Mouse (Mus musculus) forebrain, embryonic 14.5 days (tissue): ENCODE results near the gene Gnb2. TPM values are rescaled to one million over a fixed set of nuclear protein-coding genes. Genes with fewer than 3 reads are reported as not detected.

Experiments
- ATAC-seq: fragments of 200-750 bp; cut with Nextera tagmentation; 2 replicates; pipeline ENCODE4 v1.8.0; 2017; ENCODE audit warnings: mild to moderate bottlenecking, moderate library complexity
- DNase-seq: peaks from one replicate; pipeline ENCODE4 v3.0.0-alpha.2; 2015; ENCODE audit warnings: low spot score
- H3K27ac ChIP-seq: fragments of 300-500 bp; sonication (generic); 2 replicates; pipeline ENCODE4 v1.5.1; 2014; ENCODE audit warnings: low read depth, mild to moderate bottlenecking, control low read depth, low read length, moderate library complexity
- H3K27me3 ChIP-seq: fragments of 300-500 bp; sonication (generic); replicated peaks from 2 replicates; pipeline ENCODE4 v1.6.1; 2014; ENCODE audit warnings: low read length, control low read depth, mixed read lengths; ENCODE audit not compliant: control insufficient read depth, insufficient read depth
- H3K36me3 ChIP-seq: fragments of 300-500 bp; sonication (generic); 2 replicates; pipeline ENCODE4 v1.6.1; 2014; ENCODE audit warnings: low read length, control low read depth; ENCODE audit not compliant: control insufficient read depth, insufficient read depth
- H3K4me1 ChIP-seq: fragments of 300-500 bp; sonication (generic); 2 replicates; pipeline ENCODE4 v1.6.1; 2014; ENCODE audit warnings: antibody characterized with exemption, low read length, control low read depth; ENCODE audit not compliant: control insufficient read depth, insufficient read depth
- H3K4me2 ChIP-seq: fragments of 300-500 bp; sonication (generic); 2 replicates; pipeline ENCODE4 v1.6.1; 2014; ENCODE audit warnings: mild to moderate bottlenecking, control low read depth, low read length
- H3K4me3 ChIP-seq: fragments of 300-500 bp; sonication (generic); 2 replicates; pipeline ENCODE4 v1.5.1; 2014; ENCODE audit warnings: low read depth, low read length, control low read depth
- H3K9ac ChIP-seq: fragments of 300-500 bp; sonication (generic); 2 replicates; pipeline ENCODE4 v1.6.1; 2014; ENCODE audit warnings: mild to moderate bottlenecking, low read length, control low read depth, moderate library complexity
- H3K9me3 ChIP-seq: fragments of 300-500 bp; sonication (generic); replicated peaks from 2 replicates; pipeline ENCODE4 v1.6.1; 2016; ENCODE audit warnings: low read length, control low read depth, mixed read lengths; ENCODE audit not compliant: control insufficient read depth
- WGBS: fragments of 180-500 bp; shearing (Covaris S2); extraction: QIAGEN DNeasy Blood & Tissue Kit; methylation state at CpG from one replicate; pipeline ENCODE4 v1.1.7; 2014; 5-methylcytosine and 5-hydroxymethylcytosine counted together
- polyA plus RNA-seq: library from polyadenylated mRNA; unstranded; fragments of >200 nt; fragmentation: Nextera tagmentation; extraction: Ambion mirVana; gene quantifications from 2 replicates; pipeline ENCODE4 v1.2.1, GENCODE M21; 2014

Gnb2 gene
- 598 and 644 TPM in 2 replicates for polyA plus RNA-seq

- Histone ChIP-seq H3K27ac (peak within 1 kb of the TSS; percentile 98), H3K9me3 (no peaks in the 10 kb centered on the region), H3K4me1 (peaks cover 10% of the 10 kb centered on the region), H3K4me2 (peak within 1 kb of the TSS; percentile 68), H3K4me3 (peak within 1 kb of the TSS; percentile 95), H3K9ac (peak within 1 kb of the TSS; percentile 98), H3K36me3 (peaks cover 20% of the 10 kb centered on the region), H3K27me3 (no peaks in the 10 kb centered on the region)
- WGBS = under 1% methylated on average over 40 of the region's 40 CpGs
- DNase-seq (peak; percentile 99), ATAC-seq (peak; percentile 74)
Measured at GRCm38 (mm10) chr5:137533117-137533827, at the start of gene Gnb2, which contains the start of gene Epo. Gnb2 (minus strand) TSS chr5:137533510. Epo (minus strand) TSS chr5:137533242.

DNA sequence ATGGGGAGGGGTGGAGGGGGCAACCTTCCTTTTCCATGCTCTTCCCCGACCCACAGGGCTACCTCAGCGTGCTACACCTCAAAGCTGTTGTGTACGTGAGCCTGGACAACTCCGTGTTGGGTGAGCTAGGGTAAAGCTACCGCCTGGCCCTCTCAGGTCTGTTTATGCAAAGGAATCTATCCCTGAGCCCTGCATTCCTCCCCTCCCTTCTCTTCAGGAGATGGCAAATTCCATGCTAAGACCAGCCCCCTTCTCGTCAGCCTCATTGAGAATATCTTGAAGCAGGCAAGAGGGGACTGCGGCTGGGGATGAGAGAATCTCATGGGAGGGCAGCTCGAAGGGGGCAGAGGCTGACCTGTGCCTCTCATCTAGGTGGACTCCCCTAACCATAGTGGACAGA, 49.4 kb upstream of the Gnb2 start:
- Histone ChIP-seq H3K27ac (no peak overlapping the region), H3K36me3 (no peaks in the 10 kb centered on the region), H3K27me3 (no peaks in the 10 kb centered on the region), H3K4me3 (no peak overlapping the region; the same call in 1 of the 2 replicates), H3K4me1 (peaks cover 2% of the 10 kb centered on the region; the same call in 1 of the 2 replicates), H3K4me2 (peak overlapping the region; percentile 54; the same call in 1 of the 2 replicates), H3K9ac (peak overlapping the region; percentile 64; the same call in 1 of the 2 replicates), H3K9me3 (no peaks in the 10 kb centered on the region)
- WGBS = 44% methylated on average over 8 of the region's 8 CpGs
- DNase-seq (no peak), ATAC-seq (no peak)

DNA sequence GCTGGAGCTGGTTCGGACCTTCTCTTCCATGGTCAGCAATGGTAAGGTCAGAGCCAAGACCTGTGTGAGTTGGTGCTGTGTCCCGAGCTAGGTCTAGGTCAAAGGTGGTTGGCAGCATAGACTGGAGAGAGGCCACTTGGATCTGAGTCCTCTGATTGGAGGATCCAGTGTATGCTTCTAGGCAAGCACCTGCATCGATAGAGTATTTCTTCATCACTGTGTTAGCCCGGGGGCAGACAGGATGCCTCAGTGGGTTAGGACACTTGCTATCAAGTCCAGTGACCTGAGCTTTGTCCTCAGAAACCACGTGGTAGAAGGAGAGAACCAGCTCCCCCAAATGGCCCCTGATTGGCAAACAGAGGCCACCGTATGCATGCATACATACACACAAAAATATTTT, 46.9 kb upstream of the Gnb2 start:
- ATAC-seq (no peak), DNase-seq (no peak)
- H3K4me2 ChIP-seq = no peak overlapping the region
- H3K27ac ChIP-seq = no peak overlapping the region
- no peaks in the 10 kb centered on the region for H3K27me3 ChIP-seq
- no peak overlapping the region for H3K4me3 ChIP-seq
- H3K9ac ChIP-seq = no peak overlapping the region
- H3K4me1 ChIP-seq = peaks cover 2% of the 10 kb centered on the region; the same call in 1 of the 2 replicates
- 80% methylated on average over 6 of the region's 6 CpGs for WGBS
- no peaks in the 10 kb centered on the region for H3K9me3 ChIP-seq
- no peaks in the 10 kb centered on the region for H3K36me3 ChIP-seq

DNA sequence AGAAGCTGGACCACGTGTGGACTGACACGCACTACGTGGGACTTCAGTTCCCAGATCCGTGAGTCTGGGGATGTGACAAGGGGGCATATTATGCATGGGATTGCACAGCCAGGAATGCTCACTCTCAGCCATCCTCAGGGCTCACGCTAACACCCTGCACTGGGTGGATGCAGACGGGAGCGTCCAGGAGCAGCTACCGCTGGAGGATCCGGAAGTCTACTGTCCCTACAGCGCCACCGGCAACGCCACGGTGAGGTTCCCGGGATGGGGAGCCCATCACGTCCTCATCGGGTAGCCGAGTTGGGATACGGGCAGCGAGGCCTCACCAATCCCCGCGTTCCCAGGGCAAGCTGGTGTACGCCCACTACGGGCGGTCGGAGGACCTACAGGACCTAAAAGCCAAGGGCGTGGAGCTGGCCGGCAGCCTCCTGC, 41.2 kb upstream of the Gnb2 start:
- Histone ChIP-seq H3K9ac (peak overlapping the region; percentile 37; the same call in 1 of the 2 replicates), H3K27ac (no peak overlapping the region), H3K27me3 (peaks cover 4% of the 10 kb centered on the region; the same call in 1 of the 2 replicates), H3K4me1 (0 out of 2 replicates have a peak, but pooled peaks cover 3% of the 10 kb centered on the region), H3K9me3 (no peaks in the 10 kb centered on the region), H3K4me3 (peak overlapping the region; percentile 9; the same call in 1 of the 2 replicates), H3K4me2 (peak overlapping the region; percentile 46), H3K36me3 (no peaks in the 10 kb centered on the region)
- ATAC-seq (no peak), DNase-seq (no peak)
- 6% methylated on average over 27 of the region's 27 CpGs for WGBS

DNA sequence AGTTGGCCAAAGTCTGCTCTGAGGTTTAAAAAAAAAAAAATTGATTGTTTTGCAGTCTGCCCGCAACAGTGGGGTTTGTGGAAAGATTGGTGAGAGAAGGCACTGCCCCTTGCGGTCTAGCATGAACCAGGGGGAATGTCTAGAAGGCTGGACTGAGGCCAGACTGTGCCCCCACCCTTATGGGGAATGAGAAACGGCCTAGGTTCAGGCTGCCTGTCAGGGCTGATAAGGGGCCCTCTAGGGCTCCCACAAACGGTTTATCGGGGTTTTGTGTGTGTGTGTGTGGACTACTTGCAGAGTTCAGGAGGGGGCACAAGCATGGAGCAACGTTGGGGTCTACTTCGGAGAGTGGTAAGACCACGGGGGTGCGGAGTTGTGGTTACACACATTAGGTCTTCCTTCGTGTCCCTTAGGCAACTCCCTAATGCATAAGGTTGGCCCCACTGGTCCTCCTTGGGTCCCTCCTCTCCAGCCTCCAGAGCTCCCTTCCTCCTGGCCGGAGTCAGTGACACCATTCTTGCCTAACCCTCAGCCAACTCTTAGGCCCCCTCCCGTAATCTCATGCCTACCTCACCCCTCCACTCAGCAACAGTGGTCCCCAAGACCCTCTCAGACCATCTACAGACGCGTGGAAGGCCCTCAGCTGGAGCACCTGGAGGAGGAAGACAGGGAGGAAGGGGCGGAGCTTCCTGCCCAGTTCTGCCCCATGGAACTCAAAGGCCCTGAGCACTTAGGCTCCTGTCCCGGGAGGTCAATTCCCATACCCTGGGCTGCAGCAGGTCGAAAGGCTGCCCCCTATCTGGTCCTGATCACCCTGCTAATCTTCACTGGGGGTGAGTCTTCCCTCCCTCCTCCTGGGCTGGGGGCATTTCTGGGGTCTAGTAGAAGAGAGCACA, 37.6 kb upstream of the Gnb2 start:
- no peak overlapping the region for H3K4me2 ChIP-seq
- no peak overlapping the region for H3K27ac ChIP-seq
- H3K27me3 ChIP-seq = peaks cover 4% of the 10 kb centered on the region; the same call in 1 of the 2 replicates
- DNase-seq (no peak), ATAC-seq (no peak)
- H3K4me1 ChIP-seq = 0 out of 2 replicates have a peak, but pooled peaks cover 3% of the 10 kb centered on the region
- no peak overlapping the region for H3K9ac ChIP-seq
- H3K4me3 ChIP-seq = no peak overlapping the region
- H3K36me3 ChIP-seq = no peaks in the 10 kb centered on the region; the same call in 1 of the 2 replicates
- no peaks in the 10 kb centered on the region for H3K9me3 ChIP-seq
- WGBS = 82% methylated on average over 17 of the region's 17 CpGs

DNA sequence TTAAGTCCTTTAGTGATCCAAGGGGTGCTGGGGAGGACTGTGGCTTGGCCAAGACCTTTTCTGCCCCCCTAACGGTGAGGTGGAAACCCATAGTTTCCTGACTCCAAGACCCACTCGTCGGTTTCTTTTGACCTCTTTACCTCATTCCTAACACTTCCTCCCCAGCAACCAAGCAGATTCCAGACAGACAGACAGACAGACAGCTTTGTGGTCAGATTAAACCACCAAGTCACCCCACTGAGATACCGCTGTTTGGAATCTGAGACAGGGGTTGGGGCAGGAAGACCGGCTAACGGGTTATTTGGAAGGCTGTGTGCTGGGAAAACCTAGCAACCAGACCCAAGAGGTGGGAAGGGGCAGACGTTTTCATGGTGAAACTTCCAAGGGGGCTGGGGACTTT, 36.9 kb upstream of the Gnb2 start:
- Histone ChIP-seq H3K27ac (no peak overlapping the region), H3K27me3 (peaks cover 4% of the 10 kb centered on the region; the same call in 1 of the 2 replicates), H3K4me1 (0 out of 2 replicates have a peak, but pooled peaks cover 3% of the 10 kb centered on the region), H3K9ac (no peak overlapping the region), H3K4me3 (no peak overlapping the region), H3K36me3 (no peaks in the 10 kb centered on the region; the same call in 1 of the 2 replicates), H3K4me2 (no peak overlapping the region), H3K9me3 (no peaks in the 10 kb centered on the region)
- ATAC-seq (no peak), DNase-seq (no peak)
- WGBS = 63% methylated on average over 7 of the region's 7 CpGs

- peaks cover 4% of the 10 kb centered on the region; the same call in 1 of the 2 replicates for H3K27me3 ChIP-seq
- 37% methylated on average over 9 of the region's 9 CpGs for WGBS
- H3K4me3 ChIP-seq = no peak within 1 kb of the TSS
- no peak within 1 kb of the TSS for H3K27ac ChIP-seq
- no peak for ATAC-seq
- no peaks in the 10 kb centered on the region; the same call in 1 of the 2 replicates for H3K36me3 ChIP-seq
- 0 out of 2 replicates have a peak, but pooled peaks cover 3% of the 10 kb centered on the region for H3K4me1 ChIP-seq
- DNase-seq = no peak
- no peaks in the 10 kb centered on the region for H3K9me3 ChIP-seq
- no peak within 1 kb of the TSS for H3K9ac ChIP-seq
- no peak within 1 kb of the TSS for H3K4me2 ChIP-seq
Measured at GRCm38 (mm10) chr5:137569665-137570064, 36.4 kb upstream of the Gnb2 start, which contains the start of gene Tfr2. Tfr2 (plus strand) TSS chr5:137569840.

DNA sequence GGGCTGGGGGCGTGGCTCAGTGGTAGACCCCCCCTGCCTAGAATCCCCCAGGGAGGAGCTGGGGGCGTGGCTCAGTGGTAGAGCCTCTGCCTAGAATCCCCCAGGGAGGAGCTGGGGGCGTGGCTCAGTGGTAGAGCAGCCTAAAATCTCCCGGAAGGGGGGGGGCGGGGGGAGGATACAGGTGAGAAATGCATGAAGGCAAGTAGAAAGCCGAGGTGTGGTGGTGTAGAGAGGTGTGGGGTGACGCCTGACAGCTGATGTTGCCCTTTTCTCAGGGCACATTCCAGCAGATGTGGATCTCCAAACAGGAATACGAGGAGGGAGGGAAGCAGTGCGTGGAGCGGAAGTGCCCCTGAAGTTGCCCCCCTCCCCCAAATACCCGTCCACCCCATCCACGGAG, 35.7 kb upstream of the Gnb2 start:
- H3K4me1 ChIP-seq = no peaks in the 10 kb centered on the region
- no peak overlapping the region for H3K27ac ChIP-seq
- no peaks in the 10 kb centered on the region for H3K27me3 ChIP-seq
- H3K4me3 ChIP-seq = no peak overlapping the region
- H3K4me2 ChIP-seq = no peak overlapping the region
- no peak for DNase-seq
- no peak for ATAC-seq
- no peak overlapping the region for H3K9ac ChIP-seq
- H3K9me3 ChIP-seq = no peaks in the 10 kb centered on the region
- peaks cover 2% of the 10 kb centered on the region; the same call in 1 of the 2 replicates for H3K36me3 ChIP-seq
- WGBS = 72% methylated on average over 12 of the region's 12 CpGs
